Mouse (Mus musculus) G1E (cell line): Measurements from ENCODE around the gene Zc3h7b.

ENCODE experiments used
- CTCF ChIP-seq: IDR thresholded peaks from 2 replicates; pipeline ENCODE4 v1.5.1; 2012; ENCODE audit warnings: low read depth, low read length, inconsistent platforms, mixed read lengths
- GATA1 ChIP-seq: IDR thresholded peaks from 2 replicates; pipeline ENCODE4 v1.6.1; 2012; ENCODE audit warnings: borderline replicate concordance, low read length, inconsistent platforms, mixed read lengths
- POLR2AphosphoS5 ChIP-seq: IDR thresholded peaks from 2 replicates; pipeline ENCODE4 v1.6.1; 2012; ENCODE audit warnings: low read depth, low read length, inconsistent platforms; ENCODE audit not compliant: insufficient replicate concordance
- TAL1 ChIP-seq: conservative IDR thresholded peaks from 2 replicates; pipeline ENCODE4 v1.6.1; 2012; ENCODE audit warnings: low read depth, low read length, inconsistent platforms, mixed read lengths

DNA sequence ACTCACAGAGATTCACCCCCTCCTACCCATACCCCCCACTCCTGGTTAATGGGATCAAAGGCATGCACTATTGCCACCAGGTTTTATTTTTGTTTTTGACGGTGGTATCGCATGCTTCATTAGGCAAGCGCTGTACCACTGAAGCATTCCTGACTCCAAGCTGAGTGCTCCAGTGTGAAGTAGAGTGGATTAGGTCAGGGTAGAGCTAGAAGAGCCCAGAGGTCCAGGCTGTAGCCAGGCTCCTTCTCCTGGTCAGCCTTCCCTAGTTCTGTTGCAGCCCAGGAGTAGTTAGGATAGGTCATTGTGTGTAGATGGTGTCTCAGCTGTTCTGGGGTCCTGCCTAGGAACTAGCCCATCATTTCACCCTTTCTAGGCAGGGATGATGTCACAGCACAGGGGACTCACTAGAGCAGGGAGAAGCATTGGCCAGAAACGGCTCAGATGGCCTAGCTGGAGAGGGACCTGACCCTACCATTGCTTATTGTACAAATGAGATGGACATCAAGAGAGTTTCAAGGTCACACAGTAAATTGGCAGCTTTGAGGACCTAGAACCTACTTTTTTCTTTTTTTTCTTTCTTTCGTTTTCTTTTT lies 100.3 kb downstream of the Zc3h7b start:
- TF ChIP-seq CTCF (no peak), TAL1 (no peak), GATA1 (no peak), POLR2AphosphoS5 (no peak)
